Mouse (Mus musculus) layer of hippocampus, adult 8-10 months (tissue): ENCODE measurements around the gene Gm9964. TPM values are rescaled to one million over a fixed set of nuclear protein-coding genes. Genes with fewer than 3 reads are reported as not detected.
A peak's percentile ranks its signal among the peaks of the same experiment; 100 is the strongest.
"Not testable (repeated sequence)": the region's sequence is repeated elsewhere in the genome, so short reads cannot be mapped to it uniquely, and the experiment has no call there.

ENCODE experiments used
- DNase-seq, 2 experiments: peaks; one replicate each; pipeline ENCODE4 v3.0.0; 2022; ENCODE audit warnings: low spot score in 2 of 2
- total RNA-seq, 4 experiments: library from RNA; stranded (reverse); gene quantifications; 2 replicates each; pipeline ENCODE4 v1.2.4; 2022

Gene Gm9964
- total RNA-seq, 4 experiments from 2014 or later: 0.48 to 1.2 (median 0.74) TPM; not detected in 1

DNA sequence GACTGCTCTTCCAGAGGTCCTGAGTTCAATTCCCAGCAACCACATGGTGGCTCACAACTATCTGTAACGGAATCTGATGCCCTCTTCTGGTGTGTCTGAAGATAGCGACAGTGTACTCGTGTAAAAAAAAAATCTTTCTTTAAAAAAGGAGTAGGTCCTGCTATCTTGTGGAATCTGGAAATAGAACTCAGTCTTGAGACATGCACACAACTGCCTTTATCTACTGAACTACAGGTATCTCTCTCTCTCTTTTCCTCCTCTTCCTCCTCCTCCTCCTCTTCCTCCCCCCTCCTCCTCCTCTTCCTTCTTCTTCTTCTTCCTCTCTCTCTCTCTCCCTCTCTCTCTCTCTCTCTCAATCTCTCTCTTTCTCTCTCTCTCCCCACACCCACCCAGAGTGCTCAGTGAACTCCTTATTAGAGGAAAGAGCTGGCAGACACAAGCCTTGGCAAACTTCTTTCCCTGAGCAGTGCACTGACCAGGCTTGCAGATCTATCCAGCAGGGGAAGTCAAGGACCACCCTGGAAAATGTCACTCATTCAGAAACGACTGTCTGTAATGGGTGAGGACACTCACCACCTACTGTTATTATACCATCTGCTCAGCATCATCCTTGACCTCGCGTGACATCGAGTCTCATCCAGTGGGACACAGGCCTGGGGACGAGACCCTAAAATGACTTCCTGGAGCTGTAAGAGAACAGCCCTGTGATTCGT lies 3.2 kb upstream of the Gm9964 start:
- no peak for DNase-seq

DNA sequence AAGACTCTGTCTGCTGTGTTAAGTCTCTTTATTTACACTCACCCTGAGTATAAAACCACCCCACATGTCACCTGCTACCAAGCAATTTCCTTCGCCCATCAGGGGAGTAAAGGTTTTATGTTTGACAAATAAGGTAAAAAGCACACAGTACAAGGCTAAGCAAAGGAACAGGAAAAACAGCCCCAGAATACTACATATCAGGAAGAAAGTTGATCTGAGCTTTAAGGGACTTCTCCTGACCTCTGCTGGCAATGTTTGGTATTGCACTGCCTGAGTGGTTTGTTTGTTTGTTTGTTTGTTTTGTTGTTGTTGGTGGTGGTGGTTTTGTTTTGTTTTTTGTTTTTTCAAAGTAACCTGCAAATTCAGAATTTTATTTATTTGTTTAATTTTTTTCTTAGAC lies 539 bp downstream of the Gm9964 start:
- peak in 1 of 2 experiments; percentile 42 for DNase-seq

- DNase-seq: no peak
These were observed 2.7 kb downstream of the Gm9964 start for GRCm38 (mm10) chr11:79293971-79294370.

DNA sequence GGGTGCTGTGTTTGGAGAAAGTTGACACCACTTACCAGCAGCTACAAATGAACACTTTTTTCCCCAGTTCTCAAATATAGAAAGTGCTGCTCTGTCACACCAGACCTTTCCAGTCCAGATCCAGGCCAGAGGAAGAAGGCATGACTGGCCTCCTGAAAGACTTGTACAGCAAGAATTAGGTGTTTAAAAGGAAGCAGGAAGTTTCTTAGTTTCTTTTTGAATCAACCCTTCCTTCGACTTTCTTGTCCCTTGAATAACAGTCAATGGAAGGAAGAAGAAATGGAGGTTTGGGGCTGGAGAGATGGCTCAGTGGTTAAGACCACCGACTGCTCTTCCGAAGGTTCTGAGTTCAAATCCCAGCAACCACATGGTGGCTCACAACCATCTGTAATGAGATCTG lies 3.7 kb downstream of the Gm9964 start:
- no peak for DNase-seq

DNA sequence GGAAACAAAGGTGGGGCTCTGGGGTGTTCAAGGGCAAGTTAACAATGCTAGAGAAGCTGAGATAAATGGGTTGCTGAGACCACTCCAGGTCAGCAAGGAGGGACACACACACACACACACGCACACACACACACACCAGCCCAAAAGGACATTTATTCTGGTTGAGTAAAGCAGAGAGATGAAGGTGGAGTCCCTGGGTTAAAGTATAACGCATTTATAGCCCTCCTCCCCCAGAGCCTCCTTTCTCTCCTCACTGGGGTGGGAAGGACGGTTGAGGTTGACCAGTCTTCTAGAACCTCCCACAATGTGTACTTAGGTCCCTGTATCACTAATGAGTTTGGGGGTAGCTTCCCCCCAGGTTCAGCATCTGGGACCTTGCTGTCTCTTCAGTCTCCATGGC lies 4.6 kb downstream of the Gm9964 start:
- no peak for DNase-seq

GRCm38 (mm10) chr11:79291651-79292050 lies 5.1 kb downstream of the Gm9964 start:
- DNase-seq: no peak

DNA sequence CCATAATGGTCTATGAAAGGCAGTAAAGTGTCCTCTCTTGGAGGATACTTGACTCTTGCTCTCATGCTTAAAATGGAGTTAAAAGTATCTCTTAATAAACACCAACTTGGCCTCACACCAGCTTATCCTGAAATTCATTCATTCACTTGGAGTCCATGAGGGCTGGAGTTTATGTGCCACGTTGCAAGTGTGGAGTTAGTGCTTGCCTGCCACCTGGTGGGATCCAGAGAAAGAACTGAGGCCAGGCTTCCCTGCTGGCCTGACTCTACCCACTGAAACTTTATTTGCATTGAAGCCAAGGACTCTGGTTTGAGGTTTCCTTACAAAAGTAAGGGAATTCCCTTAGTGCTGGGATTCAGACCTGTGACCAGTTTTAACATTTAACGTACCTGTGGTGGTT lies 6.2 kb downstream of the Gm9964 start:
- peak in 1 of 2 experiments; percentile 21 for DNase-seq

DNA sequence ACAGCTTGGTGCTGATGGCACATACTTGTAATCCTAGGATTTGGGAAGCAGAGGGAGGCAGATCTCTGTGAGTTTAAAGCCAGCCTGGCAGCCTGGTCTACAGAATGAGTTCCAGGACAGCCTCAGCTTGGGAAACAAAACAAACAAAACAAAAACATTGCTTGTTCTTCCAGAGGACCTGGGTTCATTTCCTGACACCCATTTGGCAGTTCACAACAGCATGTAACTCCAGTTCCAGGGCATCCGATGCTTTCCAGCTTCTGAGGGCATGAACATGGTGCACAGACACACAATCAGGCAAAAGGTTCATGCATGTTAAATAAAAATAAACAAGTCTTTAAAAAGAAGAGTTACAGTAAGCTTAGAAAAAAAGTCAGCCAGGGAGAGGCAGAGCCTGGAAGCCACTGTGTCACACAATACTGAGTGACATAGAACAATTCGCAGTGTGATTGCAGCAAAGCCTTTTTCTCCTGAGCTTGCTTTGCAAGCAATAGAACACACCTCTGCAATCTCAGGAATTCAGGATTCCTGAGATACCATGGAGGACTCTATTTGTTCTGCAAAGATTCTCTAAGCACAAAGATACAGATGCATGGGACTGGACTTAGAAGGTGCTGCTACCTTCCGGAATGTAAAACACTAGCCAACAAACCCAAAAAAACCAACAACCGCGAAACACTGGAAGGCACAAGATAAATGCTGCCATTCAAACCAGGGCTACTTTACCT lies 7.6 kb downstream of the Gm9964 start:
- no peak for DNase-seq

DNA sequence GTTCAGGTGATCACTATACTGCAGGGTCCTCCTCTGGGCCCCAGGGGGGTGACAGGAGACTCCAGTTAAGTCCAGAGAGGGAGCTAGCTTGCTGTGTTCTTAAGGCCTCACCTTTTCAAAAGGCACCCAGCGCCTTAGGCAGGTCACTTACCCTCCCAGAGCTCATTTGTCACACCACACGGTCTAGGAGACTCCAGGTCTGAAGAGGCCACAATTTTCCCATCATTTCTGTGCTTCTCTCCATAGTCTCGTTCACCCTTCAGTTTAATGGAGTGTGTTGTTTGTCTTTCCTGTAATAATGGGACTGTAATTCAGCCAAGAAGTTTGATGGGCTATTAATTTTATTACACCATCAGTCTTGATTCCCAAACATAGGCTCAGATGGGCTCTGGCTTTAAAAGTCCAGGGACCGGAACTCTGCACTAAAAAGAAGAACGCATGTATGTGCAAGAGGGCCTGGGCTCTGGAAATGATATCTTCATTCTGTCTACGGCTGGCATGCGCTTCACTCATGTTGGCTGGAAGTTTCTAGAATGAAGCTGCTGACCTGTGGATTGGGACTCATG lies 8.3 kb downstream of the Gm9964 start:
- no peak for DNase-seq

- DNase-seq: no peak
These were observed 9.3 kb downstream of the Gm9964 start for GRCm38 (mm10) chr11:79287447-79287846.

DNA sequence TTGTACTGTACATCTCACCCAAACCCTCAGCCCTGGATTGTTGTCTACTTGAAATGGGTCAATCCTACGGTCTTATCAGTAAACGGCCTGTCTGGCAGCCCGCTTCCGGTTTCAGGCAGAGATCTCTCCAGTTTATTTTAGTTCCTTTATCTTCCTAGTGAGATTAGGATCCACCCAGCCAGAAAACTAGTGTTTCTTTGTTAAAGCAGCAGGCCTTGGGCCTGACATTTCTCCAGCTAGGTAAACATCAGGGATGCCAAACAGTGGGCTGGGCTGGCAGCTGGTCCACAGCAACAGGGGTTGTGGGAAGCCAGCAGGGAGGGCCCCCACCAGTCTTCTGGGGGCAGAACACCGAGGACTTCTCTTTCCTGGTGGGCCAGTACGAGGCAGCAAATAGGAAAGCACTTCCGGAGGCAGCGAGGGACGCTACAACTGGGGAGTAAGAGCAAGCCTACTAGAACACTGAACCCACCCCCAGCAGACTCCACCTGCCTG lies 10.4 kb downstream of the Gm9964 start:
- DNase-seq: no peak

DNA sequence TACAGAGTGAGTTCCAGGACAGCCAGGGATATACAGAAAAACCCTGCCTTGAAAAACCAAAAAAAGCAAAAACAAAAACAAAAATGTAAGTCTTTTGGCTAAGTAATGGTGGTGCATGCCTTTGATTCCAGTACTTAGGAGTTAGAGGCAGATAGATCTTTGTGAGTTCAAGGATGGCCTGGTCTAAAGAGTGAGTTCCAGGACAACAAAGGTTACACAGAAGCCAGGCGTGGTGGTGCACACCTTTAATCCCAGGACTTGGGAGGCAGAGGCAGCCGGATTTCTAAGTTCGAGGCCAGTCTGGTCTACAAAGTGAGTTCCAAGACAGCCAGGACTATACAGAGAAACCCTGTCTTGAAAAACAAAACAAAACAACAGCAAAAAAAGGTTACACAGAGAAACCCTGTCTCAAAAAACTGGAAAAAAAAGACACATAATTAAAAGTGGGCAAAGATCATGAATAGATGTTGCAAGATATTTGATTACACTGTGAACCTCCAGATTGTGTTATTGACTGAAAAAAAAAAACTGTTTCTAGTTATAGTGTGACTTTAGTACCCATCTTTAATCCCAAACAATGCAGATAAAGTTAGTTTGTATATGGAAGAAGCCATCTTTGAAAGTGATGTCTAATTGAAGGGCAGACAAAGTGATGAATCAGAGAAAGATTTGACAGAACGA lies 13.2 kb downstream of the Gm9964 start:
- no peak for DNase-seq

DNA sequence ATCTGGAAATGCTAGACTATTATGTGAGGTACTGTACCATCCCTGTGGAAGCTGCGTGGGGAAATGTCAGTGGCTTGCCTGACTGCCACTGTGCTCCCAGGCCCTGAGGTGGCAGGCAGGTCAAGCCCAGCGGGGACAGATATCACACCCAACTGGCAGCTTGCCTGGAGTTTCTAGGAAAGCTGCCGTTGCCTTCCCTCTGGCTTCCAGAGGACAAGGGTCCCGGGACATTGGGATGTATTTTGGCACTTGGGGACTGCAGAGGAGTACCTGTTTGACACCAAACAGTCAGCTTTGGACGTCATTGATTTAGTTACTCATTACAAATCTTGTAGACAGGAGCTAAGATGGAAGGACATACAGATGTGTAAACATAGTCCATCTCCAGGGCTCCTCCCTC lies 15.3 kb downstream of the Gm9964 start:
- DNase-seq: no peak

- DNase-seq: no peak
These were observed 16.8 kb downstream of the Gm9964 start for GRCm38 (mm10) chr11:79279732-79280405.

DNA sequence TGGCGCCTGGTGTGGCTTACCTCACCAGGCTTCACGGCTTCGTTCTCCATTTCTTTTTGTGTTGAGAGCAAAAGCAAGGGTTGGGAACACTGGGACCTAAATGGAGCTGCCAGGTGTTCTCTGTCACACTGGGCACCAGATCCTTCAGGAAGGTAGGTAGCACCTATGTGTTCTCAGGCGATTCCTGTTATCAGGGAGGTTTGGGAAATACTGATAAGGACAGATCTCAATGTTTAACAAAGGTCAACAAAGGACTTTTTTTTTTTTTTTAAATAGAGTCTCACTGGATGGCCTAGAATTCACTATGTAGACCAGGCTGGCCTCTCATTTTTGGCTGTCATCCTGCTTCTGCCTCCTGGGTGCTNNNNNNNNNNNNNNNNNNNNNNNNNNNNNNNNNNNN lies 22.9 kb downstream of the Gm9964 start:
- DNase-seq: no peak

GRCm38 (mm10) chr11:79273039-79273438 lies 23.7 kb downstream of the Gm9964 start:
- no peak for DNase-seq

- DNase-seq: peak; percentile 33 to 41
These were observed 29.5 kb downstream of the Gm9964 start for GRCm38 (mm10) chr11:79267171-79267570.

DNA sequence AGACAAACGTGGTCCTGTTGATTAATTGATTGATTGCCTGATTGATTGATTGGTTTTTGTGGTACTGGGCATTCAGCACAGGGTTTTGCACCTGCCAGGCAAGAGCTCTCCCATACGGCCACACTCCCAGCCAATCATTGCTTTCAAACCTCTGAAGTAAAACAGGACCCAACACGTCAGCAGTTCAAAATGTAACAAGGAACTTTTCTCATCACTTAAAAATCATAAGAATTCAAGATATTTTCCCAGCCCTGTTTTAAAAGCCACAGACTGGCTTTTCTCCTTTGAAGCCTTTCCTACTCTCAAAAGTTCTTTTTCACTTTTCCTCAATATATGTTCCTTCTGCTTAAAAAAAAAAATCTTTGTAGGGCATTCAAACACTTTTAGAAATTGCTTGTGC lies 32.3 kb downstream of the Gm9964 start:
- DNase-seq: no peak

DNA sequence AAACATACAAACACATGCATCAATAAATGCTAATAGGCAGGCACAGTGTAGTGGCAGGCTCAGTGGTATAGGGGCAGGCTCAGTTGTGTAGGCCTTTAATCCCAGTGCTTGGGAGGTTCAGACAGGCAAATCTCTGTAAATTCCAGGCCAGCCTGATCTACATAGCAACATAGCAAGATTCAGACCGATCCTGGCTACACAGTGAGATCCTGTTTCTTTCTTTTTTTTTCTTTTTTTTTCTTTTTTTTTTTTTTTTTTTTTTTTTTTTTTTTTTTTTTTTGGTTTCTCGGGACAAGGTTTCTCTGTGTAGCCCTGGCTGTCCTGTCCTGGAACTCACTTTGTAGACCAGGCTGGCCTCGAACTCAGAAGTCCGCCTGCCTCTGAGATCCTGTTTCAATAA lies 36.6 kb downstream of the Gm9964 start:
- not testable (repeated sequence) for DNase-seq

DNA sequence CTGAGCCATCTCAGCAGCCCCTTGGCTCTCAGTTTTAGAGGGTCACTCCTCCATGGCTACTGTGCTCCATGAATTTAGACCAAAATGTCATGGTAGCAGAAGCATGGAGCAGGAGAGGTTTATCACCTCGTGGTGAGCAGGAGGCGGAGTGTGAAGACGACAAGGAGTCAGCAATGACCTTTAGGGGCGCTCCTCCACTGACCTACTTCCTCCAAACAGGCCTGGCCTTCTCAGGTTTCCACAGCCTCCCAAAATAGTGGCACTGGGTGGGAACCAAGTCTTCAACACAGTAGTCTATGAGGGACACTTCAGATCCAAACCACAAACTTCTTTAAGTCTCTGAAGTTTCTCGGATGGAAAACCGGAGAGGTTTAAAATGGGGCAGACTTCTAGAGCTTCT lies 38.0 kb downstream of the Gm9964 start:
- no peak for DNase-seq

DNA sequence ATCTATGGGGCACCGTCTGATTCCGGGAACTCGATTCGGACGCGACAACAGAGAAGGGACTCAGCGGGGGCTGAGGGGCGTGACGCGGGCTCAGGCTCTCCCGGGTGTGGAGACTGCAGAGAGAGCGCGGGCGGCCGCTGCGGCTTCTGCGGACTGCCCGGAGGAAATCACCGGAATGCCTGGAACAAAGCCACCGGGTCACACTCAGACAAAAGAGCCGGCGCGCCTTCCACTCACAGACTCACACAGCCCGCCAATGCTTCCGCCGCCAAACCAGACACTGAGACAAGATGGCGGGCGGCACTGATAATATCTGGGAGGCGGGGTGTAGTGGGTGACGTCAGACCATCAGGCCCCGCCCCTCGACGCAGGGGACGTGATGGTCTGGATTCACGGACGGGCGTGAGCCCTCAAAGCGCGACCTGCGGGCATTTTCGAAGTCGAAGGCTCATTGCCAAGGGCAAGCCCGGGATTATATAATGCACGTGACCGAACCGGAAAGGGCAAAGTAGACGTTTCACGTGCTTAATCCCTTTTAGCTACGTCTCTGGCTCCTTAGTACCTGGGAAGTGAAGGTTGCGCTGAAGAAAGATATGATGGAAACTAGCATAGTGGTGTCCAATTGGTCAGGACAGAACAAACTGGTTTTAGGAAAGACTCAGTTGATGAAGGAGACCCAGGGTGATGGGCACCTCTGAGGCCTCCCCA lies 42.2 kb downstream of the Gm9964 start, which contains the start of gene Wsb1:
Gene Wsb1, minus strand, starts transcription at position 281 of the 708 bp plus-strand sequence.
- peak; percentile 90 to 93 for DNase-seq
